Comparison of ENCODE assay signal across 8 mouse cellular contexts in the genomic region with DNA sequence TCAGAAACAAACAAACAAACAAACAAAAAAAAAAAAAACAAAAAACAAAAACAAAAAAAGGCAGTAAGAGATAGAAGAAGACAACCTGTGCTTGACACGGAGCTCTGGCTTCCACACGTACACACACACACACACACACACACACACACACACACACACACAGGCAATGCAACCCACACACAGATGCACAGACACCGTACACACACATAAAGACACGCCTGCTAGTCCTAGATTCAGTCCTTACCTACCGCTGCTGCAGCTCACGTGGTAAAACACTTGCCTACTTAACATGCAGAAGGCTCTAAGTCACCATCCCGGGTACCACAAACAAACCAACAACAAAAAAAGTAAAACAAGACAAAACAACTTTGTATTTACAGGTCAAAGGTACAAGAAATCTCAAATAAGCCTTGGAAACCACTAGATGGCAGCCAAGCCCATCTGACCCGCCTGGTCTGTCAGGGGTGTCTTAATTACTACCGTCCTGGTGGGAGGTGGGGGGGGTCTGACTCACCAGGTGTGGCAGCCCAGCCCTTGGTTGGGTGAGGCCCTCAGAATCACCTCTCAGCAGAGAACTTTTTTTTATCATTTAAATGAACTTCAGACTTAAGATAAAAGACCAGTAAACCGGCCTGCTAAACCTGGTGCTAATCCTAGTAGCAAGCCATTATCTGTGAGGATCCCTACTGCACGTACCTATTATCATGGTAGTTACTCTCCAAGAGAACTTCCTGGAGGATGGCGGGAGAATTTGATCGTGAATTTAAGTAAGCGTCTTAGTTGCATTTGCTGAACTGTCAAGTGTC. TPM values are rescaled to one million over a fixed set of nuclear protein-coding genes. Genes with fewer than 3 reads are reported as not detected.
DNase-seq lines count a peak whose midpoint lies in the region; ATAC-seq lines count a peak whose summit lies in the region.
"Had no signal": no experiment of that assay in that cellular context is flagged by ENCODE, and none has a peak within 500 bp of the region (broad histone marks: within the 10 kb centered on the region; RNA-seq: fewer than 3 reads in every experiment).

No protein-coding gene starts in this region.

- peak; percentile 58 for DNase-seq in midbrain, embryonic 14.5 days
- peak; percentile 99 for DNase-seq in R1 (ENCODE audit: low read depth, low spot score)
- peak; percentile 40 for DNase-seq in embryonic facial prominence, embryonic 14.5 days (ENCODE audit: low spot score)
- DNase-seq in lung, postnatal 10 days = peak; percentile 55
- DNase-seq in gastrocnemius, postnatal 10 days = no peak
- no peak for DNase-seq in left cerebral cortex, postnatal 36 days (ENCODE audit: low spot score in 2 of 2)

- H3K27ac ChIP-seq in midbrain, embryonic 14.5 days (replicated peaks; ENCODE audit: low read depth, low read length) = no peak overlapping the region
- H3K27ac ChIP-seq in midbrain, embryonic 15.5 days = no peak overlapping the region
- H3K27ac ChIP-seq in embryonic facial prominence, embryonic 14.5 days (replicated peaks; ENCODE audit: low read depth, low read length) = no peak overlapping the region

- H3K4me1 ChIP-seq in midbrain, embryonic 14.5 days (ENCODE audit: control insufficient read depth, insufficient read depth, low read length) = no peaks in the 10 kb centered on the region
- H3K4me1 ChIP-seq in midbrain, embryonic 15.5 days = peaks cover 3% of the 10 kb centered on the region
- H3K4me1 ChIP-seq in embryonic facial prominence, embryonic 14.5 days (ENCODE audit: control insufficient read depth, insufficient read depth, low read length) = no peaks in the 10 kb centered on the region

- no peak overlapping the region for H3K9ac ChIP-seq in midbrain, embryonic 14.5 days (replicated peaks; ENCODE audit: low read length)
- H3K9ac ChIP-seq in midbrain, embryonic 15.5 days = no peak overlapping the region
- H3K9ac ChIP-seq in embryonic facial prominence, embryonic 14.5 days (ENCODE audit: low read depth, low read length) = no peak overlapping the region

- intact Hi-C loops in left cerebral cortex, postnatal 36 days (cut with DNase I) = no loop called here

- H3K4me2 ChIP-seq in midbrain, embryonic 14.5 days (ENCODE audit: low read length) = no peak overlapping the region
- H3K4me2 ChIP-seq in midbrain, embryonic 15.5 days = no peak overlapping the region
- H3K4me2 ChIP-seq in embryonic facial prominence, embryonic 14.5 days (ENCODE audit: low read depth, low read length) = no peak overlapping the region

- no peak overlapping the region for H3K4me3 ChIP-seq in midbrain, embryonic 14.5 days (replicated peaks; ENCODE audit: low read depth, low read length)
- H3K4me3 ChIP-seq in midbrain, embryonic 15.5 days = no peak overlapping the region
- no peak overlapping the region for H3K4me3 ChIP-seq in embryonic facial prominence, embryonic 14.5 days (ENCODE audit: low read depth, low read length)
- H3K4me3 ChIP-seq: megakaryocyte, embryonic 14.5 days had no signal

- 19% methylated on average over 14 of the region's 14 CpGs for WGBS in midbrain, embryonic 14.5 days
- 17% methylated on average over 14 of the region's 14 CpGs for WGBS in midbrain, embryonic 15.5 days
- 21% methylated on average over 14 of the region's 14 CpGs for WGBS in embryonic facial prominence, embryonic 14.5 days

- H3K9me3 ChIP-seq in midbrain, embryonic 14.5 days (ENCODE audit: control insufficient read depth, low read length) = no peaks in the 10 kb centered on the region
- H3K9me3 ChIP-seq in midbrain, embryonic 15.5 days = no peaks in the 10 kb centered on the region
- H3K9me3 ChIP-seq in embryonic facial prominence, embryonic 14.5 days (ENCODE audit: control insufficient read depth, low read length) = no peaks in the 10 kb centered on the region
- H3K9me3 ChIP-seq: megakaryocyte, embryonic 14.5 days had no signal

- peaks cover 5% of the 10 kb centered on the region for H3K27me3 ChIP-seq in midbrain, embryonic 14.5 days (ENCODE audit: control insufficient read depth, insufficient read depth, low read length)
- H3K27me3 ChIP-seq in midbrain, embryonic 15.5 days (replicated peaks) = 0 out of 2 replicates have a peak, but pooled peaks cover 8% of the 10 kb centered on the region
- H3K27me3 ChIP-seq in embryonic facial prominence, embryonic 14.5 days (replicated peaks; ENCODE audit: control insufficient read depth, insufficient read depth, low read length) = peaks cover 5% of the 10 kb centered on the region; the same call in 1 of the 2 replicates

- no peaks in the 10 kb centered on the region for H3K36me3 ChIP-seq in midbrain, embryonic 14.5 days (ENCODE audit: control insufficient read depth, insufficient read depth, low read length)
- no peaks in the 10 kb centered on the region for H3K36me3 ChIP-seq in midbrain, embryonic 15.5 days (replicated peaks)
- no peaks in the 10 kb centered on the region for H3K36me3 ChIP-seq in embryonic facial prominence, embryonic 14.5 days (ENCODE audit: control insufficient read depth, insufficient read depth, low read length)

- ATAC-seq in midbrain, embryonic 14.5 days (ENCODE audit: low FRiP score, low TSS enrichment) = no peak
- no peak for ATAC-seq in midbrain, embryonic 15.5 days (replicated peaks)
- ATAC-seq in embryonic facial prominence, embryonic 14.5 days (ENCODE audit: low read depth) = no peak

RNA-seq across cellular contexts. Expression of a gene that starts 14.3 kb away (rescaled TPM):
- polyA plus RNA-seq in midbrain, embryonic 14.5 days (2014; fragmentation: Nextera tagmentation; extraction: Ambion mirVana) = 3.3 and 4.3 TPM in 2 replicates
- 3.7 and 3.9 TPM in 2 replicates for polyA plus RNA-seq in midbrain, embryonic 15.5 days (2015; fragmentation: Nextera tagmentation; extraction: Ambion mirVana)
- polyA plus RNA-seq in embryonic facial prominence, embryonic 14.5 days (2014; fragmentation: Nextera tagmentation; extraction: Ambion mirVana) = 8.2 and 9.0 TPM in 2 replicates
- 10 to 100 TPM; 10.5 to 13.7 TPM for total RNA-seq in gastrocnemius, postnatal 10 days (2021)
- total RNA-seq in left cerebral cortex, postnatal 36 days (2021) = 10 to 100 TPM; 10.7 to 13.0 TPM

Comparison
In these comparisons a context has a peak if more than half of its experiments do, and no peak if none do; other contexts are left out.
1. DNase-seq: peak in midbrain, embryonic 14.5 days (single experiment), R1 (single experiment), embryonic facial prominence, embryonic 14.5 days (single experiment) and lung, postnatal 10 days (single experiment); none in gastrocnemius, postnatal 10 days (single experiment) and left cerebral cortex, postnatal 36 days (0 of 2).